Mouse (Mus musculus) cerebellum, postnatal 36 days (tissue): ENCODE results near the gene Smc3.
A peak's percentile ranks its signal among the peaks of the same experiment; 100 is the strongest.

Source experiments
- DNase-seq, 2 experiments: peaks; one replicate each; pipeline ENCODE4 v3.0.0; 2021 to 2022; ENCODE audit warnings: mixed read lengths in 2 of 2

The Smc3 gene

GRCm38 (mm10) chr19:53599757-53600539 lies at the start of gene Smc3:
Gene Smc3, plus strand, starts transcription at chr19:53600398.
- peak; percentile 99 to 100 for DNase-seq

GRCm38 (mm10) chr19:53550972-53551371 lies 49.2 kb upstream of the Smc3 start:
- DNase-seq = peak; percentile 31 to 34

- DNase-seq = no peak
Measured at GRCm38 (mm10) chr19:53552216-53552786, 47.9 kb upstream of the Smc3 start.

- DNase-seq = no peak
Measured at GRCm38 (mm10) chr19:53552795-53553194, 47.4 kb upstream of the Smc3 start.

GRCm38 (mm10) chr19:53554402-53554801 lies 45.8 kb upstream of the Smc3 start:
- no peak for DNase-seq

GRCm38 (mm10) chr19:53554981-53555616 lies 45.1 kb upstream of the Smc3 start:
- DNase-seq = no peak

GRCm38 (mm10) chr19:53556841-53557240 lies 43.4 kb upstream of the Smc3 start:
- DNase-seq = no peak

- DNase-seq = no peak
Measured at GRCm38 (mm10) chr19:53557267-53557936, 42.8 kb upstream of the Smc3 start.

GRCm38 (mm10) chr19:53560436-53560835 lies 39.8 kb upstream of the Smc3 start:
- no peak for DNase-seq

- DNase-seq = no peak
Measured at GRCm38 (mm10) chr19:53564174-53564573, 36.0 kb upstream of the Smc3 start.

GRCm38 (mm10) chr19:53565565-53566277 lies 34.5 kb upstream of the Smc3 start:
- DNase-seq = no peak

- no peak for DNase-seq
Measured at GRCm38 (mm10) chr19:53567864-53568263, 32.3 kb upstream of the Smc3 start.

- DNase-seq = no peak
Measured at GRCm38 (mm10) chr19:53568553-53568952, 31.6 kb upstream of the Smc3 start.

- no peak for DNase-seq
Measured at GRCm38 (mm10) chr19:53571056-53571455, 29.1 kb upstream of the Smc3 start.

- DNase-seq = no peak
Measured at GRCm38 (mm10) chr19:53571501-53572428, 28.4 kb upstream of the Smc3 start.

- DNase-seq = no peak
Measured at GRCm38 (mm10) chr19:53572607-53573006, 27.6 kb upstream of the Smc3 start.

- DNase-seq = no peak
Measured at GRCm38 (mm10) chr19:53573151-53573550, 27.0 kb upstream of the Smc3 start.

GRCm38 (mm10) chr19:53574131-53574530 lies 26.1 kb upstream of the Smc3 start:
- no peak for DNase-seq

- DNase-seq = no peak
Measured at GRCm38 (mm10) chr19:53574546-53574945, 25.7 kb upstream of the Smc3 start.

- no peak for DNase-seq
Measured at GRCm38 (mm10) chr19:53575296-53576010, 24.7 kb upstream of the Smc3 start.

GRCm38 (mm10) chr19:53576061-53576460 lies 24.1 kb upstream of the Smc3 start:
- no peak for DNase-seq
